Mouse (Mus musculus) E14TG2a.4 (cell line): Measurements from ENCODE around the gene Gm37240.

Experiments used
- H3K27me3 ChIP-seq: 2 replicates; pipeline ENCODE4 v1.6.1; 2014; ENCODE audit warnings: low read length, control low read depth; ENCODE audit not compliant: insufficient read depth
- H3K36me3 ChIP-seq: 2 replicates; pipeline ENCODE4 v1.6.1; 2014; ENCODE audit warnings: low read length, control low read depth; ENCODE audit not compliant: insufficient read depth
- H3K4me1 ChIP-seq: replicated peaks from 2 replicates; pipeline ENCODE4 v1.6.1; 2014; ENCODE audit warnings: low read depth, low read length, control low read depth
- H3K4me3 ChIP-seq: replicated peaks from 2 replicates; pipeline ENCODE4 v1.5.1; 2014; ENCODE audit warnings: mild to moderate bottlenecking, low read length
- H3K9me3 ChIP-seq: 2 replicates; pipeline ENCODE4 v1.6.1; 2014; ENCODE audit warnings: low read length, control low read depth
- CTCF ChIP-seq: conservative IDR thresholded peaks from 2 replicates; pipeline ENCODE4 v1.5.1; 2014; ENCODE audit warnings: low read length
- NANOG ChIP-seq: IDR thresholded peaks from 2 replicates; pipeline ENCODE4 v1.6.1; 2014; ENCODE audit warnings: borderline replicate concordance, low read length, mixed read lengths
- POU5F1 ChIP-seq: IDR thresholded peaks from 2 replicates; pipeline ENCODE4 v1.6.1; 2014; ENCODE audit warnings: low read length, borderline replicate concordance

Gm37240 gene

GRCm38 (mm10) chr3:84460499-84460898 is 1426.8 kb downstream of the Gm37240 start:
- Histone ChIP-seq H3K4me1 (peaks cover 43% of the 10 kb centered on the region), H3K36me3 (no peaks in the 10 kb centered on the region), H3K27me3 (no peaks in the 10 kb centered on the region), H3K9me3 (no peaks in the 10 kb centered on the region), H3K4me3 (no peak overlapping the region)
- TF ChIP-seq POU5F1: no peak
- TF ChIP-seq NANOG: no peak
- no peak for TF ChIP-seq CTCF

GRCm38 (mm10) chr3:84455733-84456417 is 1431.4 kb downstream of the Gm37240 start:
- Histone ChIP-seq H3K36me3 (no peaks in the 10 kb centered on the region), H3K4me1 (peaks cover 17% of the 10 kb centered on the region), H3K9me3 (no peaks in the 10 kb centered on the region), H3K27me3 (peaks cover 6% of the 10 kb centered on the region; the same call in 1 of the 2 replicates), H3K4me3 (no peak overlapping the region)
- TF ChIP-seq NANOG (no peak), POU5F1 (no peak), CTCF (no peak)

- H3K4me3 ChIP-seq: no peak overlapping the region
- TF ChIP-seq CTCF (no peak), NANOG (no peak), POU5F1 (no peak)
- H3K27me3 ChIP-seq: peaks cover 18% of the 10 kb centered on the region
- no peaks in the 10 kb centered on the region for H3K36me3 ChIP-seq
- no peaks in the 10 kb centered on the region for H3K9me3 ChIP-seq
- H3K4me1 ChIP-seq: peaks cover 8% of the 10 kb centered on the region
These were observed 1436.7 kb downstream of the Gm37240 start for GRCm38 (mm10) chr3:84450651-84451050.

- Histone ChIP-seq H3K9me3 (no peaks in the 10 kb centered on the region), H3K36me3 (no peaks in the 10 kb centered on the region), H3K4me3 (no peak overlapping the region), H3K4me1 (peaks cover 18% of the 10 kb centered on the region), H3K27me3 (peaks cover 35% of the 10 kb centered on the region)
- TF ChIP-seq NANOG (no peak), CTCF (no peak), POU5F1 (no peak)
These were observed 1438.3 kb downstream of the Gm37240 start for GRCm38 (mm10) chr3:84449015-84449414.

- no peak overlapping the region for H3K4me3 ChIP-seq
- peaks cover 18% of the 10 kb centered on the region for H3K4me1 ChIP-seq
- TF ChIP-seq POU5F1: no peak
- no peak for TF ChIP-seq NANOG
- no peak for TF ChIP-seq CTCF
- H3K27me3 ChIP-seq: peaks cover 37% of the 10 kb centered on the region
- no peaks in the 10 kb centered on the region for H3K36me3 ChIP-seq
- H3K9me3 ChIP-seq: no peaks in the 10 kb centered on the region
These were observed 1439.5 kb downstream of the Gm37240 start for GRCm38 (mm10) chr3:84447803-84448202.
